Mouse (Mus musculus) neural tube, embryonic 14.5 days (tissue): ENCODE measurements around the gene Fgfr2. TPM values are rescaled to one million over a fixed set of nuclear protein-coding genes. Genes with fewer than 3 reads are reported as not detected.
A peak's percentile ranks its signal among the peaks of the same experiment; 100 is the strongest.
"Not testable (repeated sequence)": the region's sequence is repeated elsewhere in the genome, so short reads cannot be mapped to it uniquely, and the experiment has no call there.

ENCODE experiments used
- ATAC-seq: fragments of 200-750 bp; cut with Nextera tagmentation; 2 replicates; pipeline ENCODE4 v1.8.0; 2017; ENCODE audit warnings: low read depth, mild to moderate bottlenecking, moderate TSS enrichment, moderate library complexity
- H3K27ac ChIP-seq: fragments of 300-500 bp; sonication (generic); 2 replicates; pipeline ENCODE4 v1.5.1; 2014; ENCODE audit warnings: low read depth, mild to moderate bottlenecking, control low read depth, low read length, moderate library complexity, mixed read lengths
- H3K27me3 ChIP-seq: fragments of 300-500 bp; sonication (generic); 2 replicates; pipeline ENCODE4 v1.6.1; 2014; ENCODE audit warnings: low read length; ENCODE audit not compliant: control insufficient read depth, insufficient read depth
- H3K36me3 ChIP-seq: fragments of 300-500 bp; sonication (generic); 2 replicates; pipeline ENCODE4 v1.6.1; 2014; ENCODE audit warnings: low read length, mixed read lengths; ENCODE audit not compliant: control insufficient read depth, insufficient read depth
- H3K4me1 ChIP-seq: fragments of 300-500 bp; sonication (generic); 2 replicates; pipeline ENCODE4 v1.6.1; 2014; ENCODE audit warnings: low read length; ENCODE audit not compliant: control insufficient read depth, insufficient read depth
- H3K4me2 ChIP-seq: fragments of 300-500 bp; sonication (generic); 2 replicates; pipeline ENCODE4 v1.6.1; 2014; ENCODE audit warnings: mild to moderate bottlenecking, low read depth, low read length, control low read depth
- H3K4me3 ChIP-seq: fragments of 300-500 bp; sonication (generic); 2 replicates; pipeline ENCODE4 v1.5.1; 2014; ENCODE audit warnings: low read depth, low read length, control low read depth, mixed read lengths
- H3K9ac ChIP-seq: fragments of 300-500 bp; sonication (generic); replicated peaks from 2 replicates; pipeline ENCODE4 v1.6.1; 2014; ENCODE audit warnings: low read depth, mild to moderate bottlenecking, control low read depth, low read length, mixed read lengths
- H3K9me3 ChIP-seq: fragments of 300-500 bp; sonication (generic); 2 replicates; pipeline ENCODE4 v1.6.1; 2016; ENCODE audit warnings: low read length; ENCODE audit not compliant: control insufficient read depth
- WGBS: fragments of 180-500 bp; shearing (Covaris S2); extraction: QIAGEN DNeasy Blood & Tissue Kit; methylation state at CpG from one replicate; pipeline ENCODE4 v1.1.7; 2014; 5-methylcytosine and 5-hydroxymethylcytosine counted together
- polyA plus RNA-seq: library from polyadenylated mRNA; unstranded; fragments of >200 nt; fragmentation: Nextera tagmentation; extraction: Ambion mirVana; gene quantifications from 2 replicates; pipeline ENCODE4 v1.2.1, GENCODE M21; 2014

Gene Fgfr2
- polyA plus RNA-seq, 1 experiment from 2014 or later, result 28.1 TPM

GRCm38 (mm10) chr7:130676885-130677540 is 2446.1 kb downstream of the Fgfr2 start:
- Histone ChIP-seq H3K27me3 (no peaks in the 10 kb centered on the region), H3K36me3 (no peaks in the 10 kb centered on the region), H3K4me1 (peaks cover 12% of the 10 kb centered on the region; the same call in 1 of the 2 replicates), H3K4me2 (no peak overlapping the region), H3K9ac (no peak overlapping the region), H3K27ac (peak overlapping the region; percentile 72), H3K4me3 (no peak overlapping the region), H3K9me3 (no peaks in the 10 kb centered on the region)
- peak; percentile 63; the same call in 1 of the 2 replicates for ATAC-seq
- 28% methylated on average over 11 of the region's 11 CpGs for WGBS

GRCm38 (mm10) chr7:130674526-130674925 is 2448.6 kb downstream of the Fgfr2 start:
- ATAC-seq, result no peak

DNA sequence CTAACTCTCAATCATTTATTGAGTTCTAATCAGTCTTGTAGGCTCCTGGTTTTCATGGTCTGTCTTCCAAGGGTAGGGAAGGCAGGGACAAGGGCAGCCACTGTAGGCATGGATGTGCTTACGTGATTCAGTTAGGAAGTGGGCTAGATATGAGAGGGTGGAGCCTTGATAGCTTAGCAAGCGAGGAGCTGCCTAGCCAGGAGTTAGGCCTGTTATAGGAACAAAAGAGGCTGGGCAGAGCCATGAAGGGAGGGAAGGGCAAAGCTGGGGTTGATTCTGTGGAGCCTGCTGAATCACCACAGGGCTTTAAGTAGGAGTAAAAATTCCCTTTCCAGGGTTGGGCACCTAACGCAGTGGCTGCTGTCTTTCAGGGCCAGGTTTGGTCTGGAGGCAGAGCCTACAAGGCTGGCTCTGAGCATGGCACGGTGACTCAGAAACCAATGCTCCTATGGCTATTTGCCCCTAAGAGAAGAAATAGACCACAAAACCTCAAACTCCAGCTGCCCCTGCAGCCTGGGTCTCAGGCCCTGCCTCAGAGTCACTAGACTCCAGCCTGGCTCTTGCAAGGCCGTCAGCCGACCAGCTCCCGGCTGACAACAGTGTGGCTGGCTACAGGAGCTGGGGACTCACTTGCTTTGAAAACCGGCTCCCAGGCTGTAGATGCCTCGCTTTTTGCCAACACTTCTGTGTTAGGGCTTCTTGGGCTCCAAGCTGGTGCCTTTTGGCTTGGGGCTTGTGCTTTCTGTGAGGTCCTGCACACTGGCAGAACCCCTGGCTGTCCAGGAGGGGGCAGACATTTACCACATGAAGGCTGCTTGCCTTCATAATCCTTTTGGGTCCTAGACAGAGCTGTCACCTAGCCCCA is 2449.7 kb downstream of the Fgfr2 start:
- WGBS, result 62% methylated on average over 9 of the region's 9 CpGs
- Histone ChIP-seq H3K36me3 (no peaks in the 10 kb centered on the region), H3K9me3 (no peaks in the 10 kb centered on the region), H3K4me1 (peaks cover 30% of the 10 kb centered on the region), H3K9ac (no peak overlapping the region), H3K27me3 (no peaks in the 10 kb centered on the region), H3K4me3 (no peak overlapping the region), H3K4me2 (no peak overlapping the region), H3K27ac (0 out of 2 replicates have a peak overlapping the region, but pooled peaks have one; percentile 18)
- ATAC-seq, result peak; percentile 65; the same call in 1 of the 2 replicates

More at GRCm38 (mm10) chr7:130674526-130674925, 2448.6 kb downstream of the Fgfr2 start:
- H3K4me2 ChIP-seq, result no peak overlapping the region
- H3K27me3 ChIP-seq, result no peaks in the 10 kb centered on the region
- H3K9ac ChIP-seq, result no peak overlapping the region
- H3K27ac ChIP-seq, result no peak overlapping the region
- H3K4me1 ChIP-seq, result peaks cover 18% of the 10 kb centered on the region
- H3K4me3 ChIP-seq, result no peak overlapping the region
- 58% methylated on average over 9 of the region's 9 CpGs for WGBS
- H3K9me3 ChIP-seq, result no peaks in the 10 kb centered on the region
- H3K36me3 ChIP-seq, result no peaks in the 10 kb centered on the region

- H3K27ac ChIP-seq, result no peak overlapping the region
- H3K4me3 ChIP-seq, result no peak overlapping the region
- H3K4me1 ChIP-seq, result peaks cover 23% of the 10 kb centered on the region
- ATAC-seq, result no peak
- no peak overlapping the region for H3K4me2 ChIP-seq
- H3K9ac ChIP-seq, result no peak overlapping the region
- no peaks in the 10 kb centered on the region for H3K9me3 ChIP-seq
- no peaks in the 10 kb centered on the region for H3K36me3 ChIP-seq
- H3K27me3 ChIP-seq, result no peaks in the 10 kb centered on the region
- WGBS, result 42% methylated on average over 6 of the region's 6 CpGs
Observed at GRCm38 (mm10) chr7:130671301-130671700, 2451.8 kb downstream of the Fgfr2 start.

GRCm38 (mm10) chr7:130670358-130670757 is 2452.8 kb downstream of the Fgfr2 start:
- Histone ChIP-seq H3K4me2 (no peak overlapping the region), H3K27me3 (no peaks in the 10 kb centered on the region), H3K9me3 (no peaks in the 10 kb centered on the region), H3K4me3 (no peak overlapping the region), H3K36me3 (no peaks in the 10 kb centered on the region), H3K27ac (peak overlapping the region; percentile 22; the same call in 1 of the 2 replicates), H3K9ac (0 out of 2 replicates have a peak overlapping the region, but pooled peaks have one; percentile 8), H3K4me1 (peaks cover 23% of the 10 kb centered on the region)
- no peak for ATAC-seq
- 85% methylated on average over 4 of the region's 4 CpGs for WGBS

GRCm38 (mm10) chr7:130669370-130669881 is 2453.7 kb downstream of the Fgfr2 start:
- Histone ChIP-seq H3K36me3 (no peaks in the 10 kb centered on the region), H3K4me1 (peaks cover 23% of the 10 kb centered on the region), H3K4me2 (no peak overlapping the region), H3K27me3 (no peaks in the 10 kb centered on the region), H3K9ac (no peak overlapping the region), H3K4me3 (no peak overlapping the region), H3K9me3 (no peaks in the 10 kb centered on the region), H3K27ac (peak overlapping the region; percentile 89)
- peak; percentile 58 for ATAC-seq
- 44% methylated on average over 8 of the region's 8 CpGs for whole genome bisulfite sequencing

DNA sequence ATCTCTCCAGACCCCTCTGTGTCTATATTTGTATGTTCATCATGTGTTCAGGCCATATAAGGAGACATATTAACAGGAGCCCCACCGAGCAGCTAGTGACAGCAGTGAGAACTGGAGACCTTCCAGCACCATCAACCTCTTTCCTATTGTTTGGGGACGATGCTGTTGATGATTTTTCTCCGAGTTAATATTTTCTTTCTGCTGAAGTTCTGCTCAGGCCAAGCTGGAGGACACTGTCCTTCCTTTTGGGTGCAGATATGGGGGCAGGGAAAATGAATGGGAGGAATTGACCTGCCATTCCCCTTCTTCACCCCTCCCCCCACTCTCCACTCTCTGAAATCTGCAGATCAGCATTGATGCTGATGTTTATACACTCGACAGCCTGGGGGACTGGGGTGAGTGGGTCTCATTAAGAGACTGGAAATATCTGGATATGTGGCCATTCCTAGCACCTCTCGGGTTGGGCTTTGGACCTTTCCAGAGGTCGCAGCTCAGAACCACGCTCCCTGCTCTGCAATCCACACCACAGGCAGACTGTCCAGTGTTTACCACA is 2454.3 kb downstream of the Fgfr2 start:
- H3K27me3 ChIP-seq, result no peaks in the 10 kb centered on the region
- peak overlapping the region; percentile 89 for H3K27ac ChIP-seq
- ATAC-seq, result peak; percentile 50; the same call in 1 of the 2 replicates
- no peaks in the 10 kb centered on the region for H3K9me3 ChIP-seq
- H3K4me3 ChIP-seq, result no peak overlapping the region
- 35% methylated on average over 7 of the region's 7 CpGs for WGBS
- H3K36me3 ChIP-seq, result no peaks in the 10 kb centered on the region
- H3K4me2 ChIP-seq, result no peak overlapping the region
- H3K4me1 ChIP-seq, result peaks cover 23% of the 10 kb centered on the region
- H3K9ac ChIP-seq, result no peak overlapping the region

DNA sequence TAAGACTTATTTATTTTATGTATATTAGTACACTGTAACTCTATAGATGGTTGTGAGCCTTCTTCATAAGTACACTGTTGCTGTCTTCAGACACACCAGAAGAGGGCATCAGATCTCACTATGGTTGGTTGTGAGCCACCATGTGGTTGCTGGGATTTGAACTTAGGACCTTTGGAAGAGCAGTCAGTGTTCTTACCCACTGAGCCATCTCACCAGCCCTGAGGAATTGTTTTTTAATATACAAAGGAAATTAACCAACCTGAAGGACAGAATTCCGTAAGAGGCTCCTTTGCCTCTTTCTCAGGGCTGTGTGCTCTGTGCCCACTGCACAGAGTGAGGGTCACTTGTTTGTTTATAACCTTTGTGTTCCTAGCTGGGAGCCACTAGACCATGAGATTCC is 2455.1 kb downstream of the Fgfr2 start:
- Histone ChIP-seq H3K27ac (peak overlapping the region; percentile 89; the same call in 1 of the 2 replicates), H3K4me1 (peaks cover 23% of the 10 kb centered on the region)
- H3K36me3 ChIP-seq, H3K4me3 ChIP-seq, H3K27me3 ChIP-seq, ATAC-seq, H3K9me3 ChIP-seq, H3K9ac ChIP-seq, H3K4me2 ChIP-seq: not testable (repeated sequence)
- WGBS, result 70% methylated on average over 1 of the region's 1 CpGs
